Mouse (Mus musculus) liver, embryonic 16.5 days (tissue): ENCODE results near the gene Dapk1. TPM values are rescaled to one million over a fixed set of nuclear protein-coding genes. Genes with fewer than 3 reads are reported as not detected.

Source experiments
- ATAC-seq: fragments of 200-750 bp; cut with Nextera tagmentation; 2 replicates; pipeline ENCODE4 v1.8.0; 2017; ENCODE audit warnings: low read depth, mild to moderate bottlenecking, moderate number of reproducible peaks, moderate library complexity
- H3K27ac ChIP-seq: fragments of 300-500 bp; sonication (generic); 2 replicates; pipeline ENCODE4 v1.5.1; 2014; ENCODE audit warnings: mild to moderate bottlenecking, low read length
- H3K27me3 ChIP-seq: fragments of 300-500 bp; sonication (generic); 2 replicates; pipeline ENCODE4 v1.6.1; 2014; ENCODE audit warnings: low read depth, low read length, mixed read lengths; ENCODE audit not compliant: control insufficient read depth, insufficient read depth
- H3K36me3 ChIP-seq: fragments of 300-500 bp; sonication (generic); 2 replicates; pipeline ENCODE4 v1.6.1; 2014; ENCODE audit warnings: mild to moderate bottlenecking; ENCODE audit not compliant: control insufficient read depth, insufficient read depth
- H3K4me1 ChIP-seq: fragments of 300-500 bp; sonication (generic); 2 replicates; pipeline ENCODE4 v1.6.1; 2014; ENCODE audit warnings: low read depth, low read length, mixed read lengths; ENCODE audit not compliant: control insufficient read depth
- H3K4me2 ChIP-seq: fragments of 300-500 bp; sonication (generic); 2 replicates; pipeline ENCODE4 v1.6.1; 2014; ENCODE audit warnings: low read depth, low read length, mixed read lengths
- H3K4me3 ChIP-seq: fragments of 300-500 bp; sonication (generic); 2 replicates; pipeline ENCODE4 v1.5.1; 2014; ENCODE audit warnings: low read depth, mild to moderate bottlenecking, low read length
- H3K9ac ChIP-seq: fragments of 300-500 bp; sonication (generic); 2 replicates; pipeline ENCODE4 v1.6.1; 2014; ENCODE audit warnings: low read depth, low read length
- H3K9me3 ChIP-seq: fragments of 300-500 bp; sonication (generic); replicated peaks from 2 replicates; pipeline ENCODE4 v1.6.1; 2016; ENCODE audit warnings: low read length; ENCODE audit not compliant: control insufficient read depth
- WGBS: fragments of 180-500 bp; shearing (Covaris S2); extraction: QIAGEN DNeasy Blood & Tissue Kit; methylation state at CpG from one replicate; pipeline ENCODE4 v1.1.7; 2014; ENCODE audit not compliant: insufficient replicate concordance; 5-methylcytosine and 5-hydroxymethylcytosine counted together
- polyA plus RNA-seq: library from polyadenylated mRNA; unstranded; fragments of >200 nt; fragmentation: Nextera tagmentation; extraction: Ambion mirVana; gene quantifications from 2 replicates; pipeline ENCODE4 v1.2.1, GENCODE M21; 2015

Dapk1 gene
- polyA plus RNA-seq, 1 experiment from 2014 or later = 8.9 TPM

- no peaks in the 10 kb centered on the region for H3K4me1 ChIP-seq
- no peaks in the 10 kb centered on the region for H3K9me3 ChIP-seq
- no peak overlapping the region for H3K9ac ChIP-seq
- no peaks in the 10 kb centered on the region; the same call in 1 of the 2 replicates for H3K36me3 ChIP-seq
- no peak overlapping the region for H3K27ac ChIP-seq
- no peak for ATAC-seq
- H3K4me2 ChIP-seq = no peak overlapping the region
- WGBS = 74% methylated on average over 9 of the region's 9 CpGs
- H3K27me3 ChIP-seq = no peaks in the 10 kb centered on the region
- no peak overlapping the region for H3K4me3 ChIP-seq
These were observed 126.7 kb downstream of the Dapk1 start for GRCm38 (mm10) chr13:60728276-60729054.

DNA sequence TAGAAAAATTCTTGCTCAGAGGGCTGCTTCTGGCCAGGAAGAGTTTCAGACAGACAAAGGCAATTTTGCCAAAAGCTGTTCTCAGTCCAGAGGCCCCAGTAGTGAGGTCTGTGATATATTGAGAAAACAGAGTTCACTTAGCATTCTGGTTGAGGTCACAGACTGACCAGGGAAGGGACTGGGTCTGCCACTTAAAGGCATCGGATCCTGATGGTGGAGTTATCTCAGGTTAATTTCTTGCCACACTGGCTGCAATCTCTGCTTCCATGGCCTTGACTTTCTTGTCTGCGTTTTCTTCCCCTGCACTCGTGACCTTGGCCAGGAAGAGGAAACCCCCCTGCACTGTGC lies 127.3 kb downstream of the Dapk1 start:
- 51% methylated on average over 3 of the region's 3 CpGs for WGBS
- H3K4me1 ChIP-seq = no peaks in the 10 kb centered on the region
- no peak overlapping the region for H3K27ac ChIP-seq
- H3K4me2 ChIP-seq = no peak overlapping the region
- no peak overlapping the region for H3K4me3 ChIP-seq
- ATAC-seq = no peak
- H3K9ac ChIP-seq = no peak overlapping the region
- H3K9me3 ChIP-seq = no peaks in the 10 kb centered on the region
- no peaks in the 10 kb centered on the region; the same call in 1 of the 2 replicates for H3K36me3 ChIP-seq
- no peaks in the 10 kb centered on the region for H3K27me3 ChIP-seq

DNA sequence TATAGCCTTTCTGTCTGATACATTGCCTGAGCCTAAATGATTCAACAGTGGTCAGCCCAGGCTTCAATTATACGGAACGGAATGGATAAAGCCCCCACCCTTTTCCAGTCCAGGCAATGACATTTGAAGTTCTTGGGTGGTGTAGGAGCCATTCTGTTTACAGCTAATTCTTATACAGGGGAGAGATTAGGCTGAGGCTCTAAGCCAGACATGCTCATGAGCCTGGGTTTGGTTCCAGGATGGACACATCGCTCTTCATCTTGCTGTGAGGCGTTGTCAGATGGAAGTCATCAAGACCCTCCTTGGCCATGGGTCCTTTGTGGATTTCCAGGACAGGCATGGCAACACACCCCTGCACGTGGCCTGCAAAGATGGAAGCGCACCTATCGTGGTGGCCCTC lies 128.8 kb downstream of the Dapk1 start:
- no peaks in the 10 kb centered on the region; the same call in 1 of the 2 replicates for H3K4me1 ChIP-seq
- H3K9ac ChIP-seq = no peak overlapping the region; the same call in 1 of the 2 replicates
- H3K27me3 ChIP-seq = no peaks in the 10 kb centered on the region
- no peaks in the 10 kb centered on the region for H3K9me3 ChIP-seq
- WGBS = 82% methylated on average over 7 of the region's 7 CpGs
- no peak overlapping the region for H3K4me2 ChIP-seq
- H3K27ac ChIP-seq = no peak overlapping the region
- no peak overlapping the region for H3K4me3 ChIP-seq
- no peak for ATAC-seq
- no peaks in the 10 kb centered on the region; the same call in 1 of the 2 replicates for H3K36me3 ChIP-seq

- Histone ChIP-seq H3K36me3 (no peaks in the 10 kb centered on the region; the same call in 1 of the 2 replicates), H3K9ac (no peak overlapping the region; the same call in 1 of the 2 replicates), H3K27me3 (no peaks in the 10 kb centered on the region), H3K4me3 (no peak overlapping the region), H3K27ac (no peak overlapping the region), H3K4me1 (no peaks in the 10 kb centered on the region; the same call in 1 of the 2 replicates), H3K4me2 (no peak overlapping the region), H3K9me3 (no peaks in the 10 kb centered on the region)
- WGBS = 41% methylated on average over 3 of the region's 3 CpGs
- no peak for ATAC-seq
These were observed 129.3 kb downstream of the Dapk1 start for GRCm38 (mm10) chr13:60731001-60731400.

DNA sequence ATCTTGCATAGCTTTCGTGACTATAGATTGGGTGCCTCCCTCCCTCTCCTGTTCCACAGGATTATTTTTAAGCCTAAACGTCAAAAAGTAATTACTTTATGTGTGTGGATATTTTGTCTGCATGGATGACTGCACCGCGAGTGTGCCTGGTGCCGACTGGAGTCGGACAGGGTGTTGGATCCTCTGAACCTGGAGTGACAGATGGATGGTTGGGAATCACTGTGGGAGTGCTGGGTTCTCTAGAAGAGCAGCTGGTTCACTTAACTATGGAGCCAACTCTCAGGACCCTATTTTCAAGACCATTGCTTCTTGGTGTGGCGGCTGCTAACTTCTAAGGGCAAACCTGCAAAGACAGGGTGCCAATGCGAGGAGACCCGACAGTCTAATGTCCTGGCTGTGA lies 133.6 kb downstream of the Dapk1 start:
- H3K9ac ChIP-seq = no peak overlapping the region
- H3K36me3 ChIP-seq = peaks cover 4% of the 10 kb centered on the region
- no peak for ATAC-seq
- 78% methylated on average over 9 of the region's 9 CpGs for WGBS
- no peak overlapping the region for H3K27ac ChIP-seq
- H3K4me3 ChIP-seq = no peak overlapping the region
- H3K4me2 ChIP-seq = no peak overlapping the region
- H3K4me1 ChIP-seq = peaks cover 17% of the 10 kb centered on the region
- H3K9me3 ChIP-seq = no peaks in the 10 kb centered on the region
- no peaks in the 10 kb centered on the region for H3K27me3 ChIP-seq

- H3K4me1 ChIP-seq = peaks cover 17% of the 10 kb centered on the region
- peak; percentile 78 for ATAC-seq
- H3K27ac ChIP-seq = peak overlapping the region; percentile 76
- H3K4me3 ChIP-seq = no peak overlapping the region
- no peaks in the 10 kb centered on the region for H3K9me3 ChIP-seq
- H3K4me2 ChIP-seq = no peak overlapping the region
- peaks cover 4% of the 10 kb centered on the region for H3K36me3 ChIP-seq
- no peak overlapping the region for H3K9ac ChIP-seq
- H3K27me3 ChIP-seq = no peaks in the 10 kb centered on the region
- 62% methylated on average over 13 of the region's 13 CpGs for whole genome bisulfite sequencing
These were observed 134.8 kb downstream of the Dapk1 start for GRCm38 (mm10) chr13:60736421-60737105.

GRCm38 (mm10) chr13:60737632-60738324 lies 136.0 kb downstream of the Dapk1 start:
- Histone ChIP-seq H3K4me3 (peak overlapping the region; percentile 23), H3K36me3 (peaks cover 4% of the 10 kb centered on the region), H3K4me1 (peaks cover 21% of the 10 kb centered on the region), H3K9me3 (no peaks in the 10 kb centered on the region), H3K27ac (peak overlapping the region; percentile 70), H3K4me2 (peak overlapping the region; percentile 56), H3K9ac (peak overlapping the region; percentile 26; the same call in 1 of the 2 replicates), H3K27me3 (no peaks in the 10 kb centered on the region)
- ATAC-seq = peak; percentile 71
- 6% methylated on average over 9 of the region's 9 CpGs for WGBS

GRCm38 (mm10) chr13:60738429-60738828 lies 136.7 kb downstream of the Dapk1 start:
- ATAC-seq = peak; percentile 50
- Histone ChIP-seq H3K4me2 (peak overlapping the region; percentile 56), H3K4me3 (peak overlapping the region; percentile 23; the same call in 1 of the 2 replicates), H3K4me1 (peaks cover 28% of the 10 kb centered on the region), H3K27me3 (no peaks in the 10 kb centered on the region), H3K9ac (peak overlapping the region; percentile 26; the same call in 1 of the 2 replicates), H3K9me3 (no peaks in the 10 kb centered on the region), H3K36me3 (peaks cover 4% of the 10 kb centered on the region), H3K27ac (peak overlapping the region; percentile 70)
- WGBS = 10% methylated on average over 9 of the region's 9 CpGs
